Mouse (Mus musculus): ENCODE results near the gene Ddx24. TPM values are rescaled to one million over a fixed set of nuclear protein-coding genes. Genes with fewer than 3 reads are reported as not detected.

Ddx24 gene
- total RNA-seq, 2 experiments from 2014 or later: 247 to 250 TPM

Other genes starting within 250 kb of the Ddx24 start
- gene Prima1, start 183.7 kb downstream of the Ddx24 start, total RNA-seq (2021): 1 to 10 TPM; 2.8 to 3.9 TPM
- gene Fam181a, start 114.9 kb downstream of the Ddx24 start, total RNA-seq (2021): 1 to 10 TPM in 1 of 2 experiments, under 1 TPM in 1; 0.96 to 1.5 TPM
- gene Asb2, start 69.8 kb downstream of the Ddx24 start, total RNA-seq (2021): 1 to 10 TPM; 1.8 to 2.1 TPM
- 10 to 100 TPM; 48.0 to 51.3 TPM for gene Otub2, start 37.1 kb downstream of the Ddx24 start, total RNA-seq (2021)
- 1 to 10 TPM; 2.6 to 2.8 TPM for gene 9330161L09Rik, start 18.0 kb downstream of the Ddx24 start, total RNA-seq (2021)
- gene Ifi27, start 8.4 kb upstream of the Ddx24 start, total RNA-seq (2021): 100 to 1,000 TPM; 119 to 120 TPM
- 1 to 10 TPM; 1.6 to 1.7 TPM for gene Ifi27l2a, start 17.9 kb upstream of the Ddx24 start, total RNA-seq (2021)
- not detected for gene Ifi27l2b, start 31.4 kb upstream of the Ddx24 start, total RNA-seq (2021)
- 10 to 100 TPM; 44.6 to 50.3 TPM for gene Ppp4r4, start 106.5 kb upstream of the Ddx24 start, total RNA-seq (2021)
- not detected for gene Serpina10, start 205.6 kb upstream of the Ddx24 start, total RNA-seq (2021)
- not detected for gene Serpina6, start 231.4 kb upstream of the Ddx24 start, total RNA-seq (2021)

Measured in layer of hippocampus, adult 18-20 months (tissue).